Mouse (Mus musculus) gastrocnemius, adult 2 months (tissue): ENCODE measurements at regions not wholly inside any gene's neighbourhood (a gene's known extent, or its start where the extent isn't known, plus 50 kb on each side); places are given as distances from the start of the nearest gene placed in this dataset.

ENCODE experiments used
- DNase-seq: peaks from one replicate; pipeline ENCODE4 v3.0.0; 2022
- H3K27ac ChIP-seq: fragments of 200-600 bp; 2 replicates; pipeline ENCODE4 v1.8.1; 2022; ENCODE audit warnings: mild to moderate bottlenecking
- H3K4me3 ChIP-seq: fragments of 200-600 bp; 2 replicates; pipeline ENCODE4 v1.8.1; 2022; ENCODE audit warnings: mild to moderate bottlenecking, moderate library complexity
- CTCF ChIP-seq: fragments of 200-600 bp; IDR thresholded peaks from 2 replicates; pipeline ENCODE4 v1.8.1; 2022; ENCODE audit warnings: antibody characterized with exemption, mild to moderate bottlenecking, moderate library complexity
- intact Hi-C: fragments of 180-260 bp; cut with DNase I; formaldehyde crosslinking; loops from one replicate; pipeline ENCODE4 v1.15.1; 2025

DNA sequence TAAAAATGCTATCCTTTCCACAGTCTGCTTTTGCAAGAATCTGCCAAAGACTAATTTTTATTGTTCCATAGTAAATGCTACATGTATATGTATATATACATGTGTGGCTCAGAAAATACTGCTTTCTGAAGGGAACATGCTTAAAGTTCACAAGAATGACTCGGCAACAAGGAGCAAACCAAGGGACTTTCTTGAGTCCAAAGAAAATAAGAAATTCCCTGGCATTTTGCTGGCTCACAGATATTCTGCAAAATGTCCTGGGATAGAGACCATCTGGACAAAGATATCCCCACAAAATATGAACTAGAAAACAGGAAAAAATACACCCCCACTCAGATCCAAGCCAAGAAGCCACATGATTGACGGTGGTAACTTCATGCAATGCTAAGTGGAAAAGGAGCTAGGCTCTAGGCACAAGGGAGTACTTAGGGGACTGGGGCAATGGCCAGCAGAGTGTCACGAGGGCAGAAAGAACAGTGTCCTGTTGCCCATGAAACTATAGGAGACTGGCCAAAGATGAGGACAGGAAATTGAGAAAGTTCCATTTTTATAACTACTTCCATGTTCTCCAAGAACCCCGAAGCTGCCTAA, 274.3 kb upstream of the Acvr2a start:
- Histone ChIP-seq H3K27ac (peak overlapping the region; percentile 75), H3K4me3 (peak overlapping the region; percentile 60)
- TF ChIP-seq CTCF, result no peak
- DNase-seq, result peak; percentile 73
- intact Hi-C loops, result no loop called here

DNA sequence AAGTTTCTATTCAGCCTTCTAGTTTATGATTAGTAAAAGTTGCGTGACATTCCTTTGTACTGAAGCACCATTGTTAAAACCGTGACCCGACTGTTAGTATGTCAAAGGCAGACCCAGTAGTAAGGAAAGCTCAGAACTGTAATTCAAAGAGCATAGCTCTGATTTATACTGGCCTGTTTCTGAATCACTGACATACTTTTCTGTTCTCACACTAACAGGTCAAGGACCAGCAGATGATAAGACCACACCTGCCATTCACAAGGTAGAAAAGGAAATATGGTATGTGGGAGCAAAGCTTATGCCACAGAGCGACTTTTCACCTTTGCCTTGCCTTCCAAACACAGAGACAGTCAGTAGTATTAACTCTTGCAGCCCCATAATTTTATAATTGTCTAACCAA, 269.5 kb upstream of the Acvr2a start:
- intact Hi-C loops, result no loop called here
- Histone ChIP-seq H3K27ac (no peak overlapping the region), H3K4me3 (no peak overlapping the region)
- TF ChIP-seq CTCF, result no peak
- DNase-seq, result no peak

DNA sequence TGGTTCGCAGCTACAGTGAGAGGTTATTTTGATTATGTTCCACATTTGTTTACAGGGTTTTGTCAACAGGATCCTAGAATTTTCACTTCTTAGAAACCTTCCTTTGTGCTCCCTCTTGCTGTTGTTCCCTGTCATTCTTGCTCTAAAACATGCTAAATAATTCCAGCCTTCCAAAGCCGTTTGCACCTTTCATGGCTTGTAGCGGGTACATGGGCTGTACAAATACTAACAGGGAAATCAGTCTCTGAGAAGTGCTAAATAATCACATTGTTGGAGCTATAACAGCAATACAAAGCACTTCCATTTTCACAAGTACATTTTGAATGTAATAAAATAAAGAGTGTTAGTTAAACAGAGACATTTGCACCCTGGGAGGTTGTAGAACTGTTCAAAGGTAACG, 268.8 kb upstream of the Acvr2a start:
- Histone ChIP-seq H3K4me3 (no peak overlapping the region), H3K27ac (no peak overlapping the region)
- no peak for TF ChIP-seq CTCF
- DNase-seq, result no peak
- intact Hi-C loops, result no loop called here

DNA sequence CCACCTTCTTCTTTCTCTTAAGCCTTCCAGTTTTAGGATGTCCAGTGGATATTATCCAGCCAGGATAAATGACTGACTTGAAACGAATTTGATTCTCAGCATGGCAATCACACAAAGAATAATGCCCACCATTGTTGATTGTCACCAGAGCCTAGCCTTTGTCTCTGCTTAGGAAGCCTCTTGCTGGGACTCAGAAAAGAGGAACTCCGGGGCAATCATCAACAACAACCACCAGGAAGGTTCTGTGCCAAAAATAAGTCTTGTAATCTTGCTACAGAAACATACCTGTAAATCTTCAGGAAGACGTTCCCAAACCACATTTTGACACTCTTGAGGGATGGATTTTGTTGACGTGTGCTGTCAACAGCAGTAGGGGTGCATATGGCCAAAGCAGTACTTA, 268.2 kb upstream of the Acvr2a start:
- DNase-seq, result no peak
- intact Hi-C loops, result no loop called here
- Histone ChIP-seq H3K27ac (no peak overlapping the region), H3K4me3 (no peak overlapping the region)
- no peak for TF ChIP-seq CTCF

DNA sequence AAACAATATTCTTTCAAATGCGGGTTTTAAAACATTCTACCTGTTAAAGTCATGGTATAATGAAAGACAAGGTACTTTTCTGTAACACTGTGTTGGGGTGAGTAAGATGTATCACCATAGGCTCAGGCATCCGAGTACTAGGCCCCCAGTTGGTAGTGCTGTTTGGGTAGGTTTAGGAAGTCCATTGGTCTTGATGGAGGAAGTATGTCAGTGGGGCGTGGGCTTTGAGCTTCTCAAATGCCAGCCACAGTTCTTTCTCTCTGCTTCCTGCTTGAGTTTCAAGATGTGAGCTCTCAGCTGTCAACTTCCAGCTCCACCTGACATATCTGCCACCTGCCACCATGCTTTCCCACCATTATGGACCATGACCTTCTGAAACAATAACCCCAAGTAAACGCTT, 267.7 kb upstream of the Acvr2a start:
- TF ChIP-seq CTCF, result no peak
- Histone ChIP-seq H3K27ac (no peak overlapping the region), H3K4me3 (no peak overlapping the region)
- intact Hi-C loops, result no loop called here
- DNase-seq, result no peak

DNA sequence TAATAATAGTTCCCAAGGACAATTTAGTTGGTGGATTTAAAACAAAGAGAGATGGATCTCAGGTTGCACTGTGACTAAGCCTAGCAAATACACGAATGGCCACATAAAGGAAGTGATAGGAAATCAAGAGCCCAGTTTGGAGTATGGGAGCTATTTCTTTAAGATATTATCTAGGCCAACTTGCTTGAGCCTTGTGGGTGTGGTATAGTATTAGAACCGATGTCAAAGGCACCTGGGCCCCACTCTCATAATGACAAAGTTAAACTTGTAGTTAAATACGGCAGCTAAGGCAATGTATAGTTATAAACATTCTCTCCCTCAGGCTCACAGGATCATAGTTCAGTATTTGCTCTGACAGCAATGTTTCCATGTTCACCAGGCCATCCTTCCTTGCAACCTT, 257.3 kb upstream of the Acvr2a start:
- intact Hi-C loops, result loop anchor here (10.0 kb wide), 2 partner anchors 258 to 318 kb away; partner anchors contain the start of gene Acvr2a
- DNase-seq, result no peak
- no peak for TF ChIP-seq CTCF
- peak overlapping the region; percentile 78 for H3K27ac ChIP-seq
- H3K4me3 ChIP-seq, result no peak overlapping the region

DNA sequence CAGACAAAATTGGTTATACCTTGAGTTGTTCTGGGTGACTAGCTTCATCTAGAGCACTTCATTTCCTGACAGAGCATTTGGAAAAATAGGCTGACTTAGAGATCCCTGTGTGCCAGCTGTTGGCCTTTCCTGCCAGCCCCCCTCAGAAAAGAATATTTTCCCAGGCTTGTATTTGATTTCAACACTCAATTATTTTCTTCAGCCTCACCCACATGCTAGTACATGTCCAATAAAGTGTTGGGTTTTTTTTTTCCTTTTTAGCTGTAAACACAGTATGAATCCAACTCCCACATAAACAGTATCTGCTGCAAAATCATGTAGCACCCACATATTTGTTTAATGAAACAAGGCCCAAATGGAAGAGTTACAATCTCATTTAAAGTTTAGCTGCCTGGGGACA, 256.8 kb upstream of the Acvr2a start:
- DNase-seq, result no peak
- Histone ChIP-seq H3K27ac (peak overlapping the region; percentile 78), H3K4me3 (no peak overlapping the region)
- TF ChIP-seq CTCF, result no peak
- intact Hi-C loops, result loop anchor here (10.0 kb wide), 2 partner anchors 258 to 318 kb away; partner anchors contain the start of gene Acvr2a

DNA sequence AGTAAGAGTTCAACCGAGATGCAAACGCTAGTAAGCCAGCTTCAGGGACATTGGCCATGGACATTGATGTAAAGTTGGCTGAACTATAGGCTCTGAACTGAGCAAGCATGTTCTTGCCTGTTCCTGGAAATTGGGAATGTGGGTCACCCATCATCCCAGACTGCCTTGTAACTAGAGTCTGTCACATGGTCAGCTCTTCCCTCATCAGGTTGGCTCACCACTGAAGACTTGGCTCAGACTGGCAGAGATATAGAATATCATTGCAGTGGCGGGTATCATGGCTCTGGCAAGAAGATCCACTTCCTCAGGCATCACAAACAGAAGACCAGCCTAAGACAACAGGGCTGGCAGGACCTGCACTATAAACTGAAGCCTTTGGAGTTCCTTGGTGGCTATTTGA, 255.3 kb upstream of the Acvr2a start:
- Histone ChIP-seq H3K27ac (peak overlapping the region; percentile 78), H3K4me3 (no peak overlapping the region)
- intact Hi-C loops, result loop anchor here (10.0 kb wide), 2 partner anchors 256 to 316 kb away; partner anchors contain the start of gene Acvr2a
- no peak for TF ChIP-seq CTCF
- DNase-seq, result peak; percentile 73

DNA sequence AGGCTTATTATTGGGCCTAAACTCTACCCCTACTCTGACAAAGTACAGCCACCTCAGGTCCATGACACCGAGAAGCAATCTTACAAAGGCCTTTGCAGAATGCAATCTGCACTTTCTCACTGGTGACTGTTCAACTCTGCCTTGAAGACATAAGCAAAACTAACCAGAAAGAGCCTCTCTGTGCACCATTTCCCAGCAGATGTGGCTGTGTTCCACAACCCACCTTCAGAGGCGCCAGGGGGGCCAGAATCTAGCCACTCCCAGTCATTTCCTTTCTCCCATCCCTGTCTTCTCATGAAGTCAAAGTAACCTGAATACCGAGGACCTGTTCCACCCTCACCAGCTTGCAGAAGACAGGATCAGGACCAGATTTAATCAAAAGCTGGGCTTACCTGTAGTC, 250.3 kb upstream of the Acvr2a start:
- no peak overlapping the region for H3K27ac ChIP-seq
- intact Hi-C loops, result no loop called here
- DNase-seq, result no peak
- H3K4me3 ChIP-seq, result no peak overlapping the region
- no peak for TF ChIP-seq CTCF

DNA sequence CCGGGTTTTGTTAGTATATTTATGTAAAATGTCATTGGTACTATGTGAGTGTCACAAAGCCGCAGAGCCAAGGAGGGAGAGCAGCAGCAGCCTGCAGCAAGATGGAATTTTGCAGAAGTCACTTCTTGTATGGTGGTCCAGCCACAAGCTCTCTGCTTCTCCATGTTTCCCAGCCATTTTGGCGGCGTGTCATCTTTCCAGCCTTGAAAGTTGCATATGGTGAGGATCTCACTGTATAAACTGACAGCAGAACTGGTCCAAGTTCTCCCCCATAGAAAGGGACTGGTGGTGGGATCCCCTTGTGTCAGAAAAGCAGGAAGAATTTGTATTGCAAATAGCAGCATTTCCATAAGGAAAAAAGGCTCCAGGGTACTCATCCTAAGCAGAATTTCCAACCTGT, 249.7 kb upstream of the Acvr2a start:
- H3K27ac ChIP-seq, result no peak overlapping the region
- H3K4me3 ChIP-seq, result no peak overlapping the region
- no peak for DNase-seq
- intact Hi-C loops, result no loop called here
- TF ChIP-seq CTCF, result no peak

DNA sequence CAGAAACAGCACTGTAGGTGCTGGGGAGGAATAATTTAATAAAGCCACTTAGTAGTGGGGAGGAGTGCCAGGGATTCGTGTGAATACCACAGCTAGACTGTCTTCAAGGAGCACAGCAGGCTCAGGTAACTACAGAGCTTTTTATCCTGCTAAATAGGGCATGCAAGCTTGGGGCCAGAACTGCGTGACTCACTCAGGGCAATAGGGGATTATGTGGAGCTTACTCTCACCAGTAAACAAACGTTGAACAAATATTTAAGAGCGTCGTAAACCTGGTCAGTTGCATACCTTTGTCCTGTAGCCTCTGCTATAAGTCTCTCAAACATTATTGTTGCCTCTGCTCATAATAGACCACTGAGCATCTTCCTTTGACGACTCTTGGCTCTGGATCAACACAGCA, 246.0 kb upstream of the Acvr2a start:
- intact Hi-C loops, result no loop called here
- Histone ChIP-seq H3K27ac (no peak overlapping the region), H3K4me3 (no peak overlapping the region)
- no peak for DNase-seq
- no peak for TF ChIP-seq CTCF

DNA sequence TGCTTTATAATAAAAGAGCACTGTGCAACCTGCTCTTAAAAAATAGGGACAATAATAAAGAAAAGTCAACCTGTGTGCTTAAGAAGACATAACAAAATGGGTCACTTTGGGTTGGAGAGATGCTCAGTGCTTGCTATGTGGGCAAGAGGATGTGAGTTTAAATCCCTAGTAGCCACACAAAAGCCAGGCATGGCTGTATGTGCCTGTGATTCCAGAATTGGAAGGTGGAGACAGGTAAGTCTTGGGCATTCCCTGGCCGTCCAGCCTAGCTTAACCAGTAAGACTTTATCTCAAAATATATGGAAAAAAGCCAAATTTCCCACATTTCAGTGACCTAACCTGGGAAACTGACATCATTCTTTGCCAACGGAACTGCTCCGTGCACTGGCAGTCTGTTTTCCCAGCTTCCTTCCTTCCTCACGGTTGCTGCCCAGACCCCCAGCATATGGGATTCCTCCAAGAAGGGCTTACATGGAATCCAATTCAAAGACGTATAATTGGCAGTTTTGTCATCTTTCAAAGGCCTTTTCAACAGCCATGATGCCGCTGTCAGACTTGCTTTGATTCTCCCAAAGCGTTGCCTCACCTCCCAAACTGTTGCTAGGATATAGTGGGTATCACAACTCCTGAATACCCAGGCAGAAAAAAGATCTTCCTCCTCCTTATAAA, 227.6 kb upstream of the Acvr2a start:
- no peak for TF ChIP-seq CTCF
- DNase-seq, result no peak
- Histone ChIP-seq H3K4me3 (no peak overlapping the region), H3K27ac (no peak overlapping the region)
- intact Hi-C loops, result no loop called here

DNA sequence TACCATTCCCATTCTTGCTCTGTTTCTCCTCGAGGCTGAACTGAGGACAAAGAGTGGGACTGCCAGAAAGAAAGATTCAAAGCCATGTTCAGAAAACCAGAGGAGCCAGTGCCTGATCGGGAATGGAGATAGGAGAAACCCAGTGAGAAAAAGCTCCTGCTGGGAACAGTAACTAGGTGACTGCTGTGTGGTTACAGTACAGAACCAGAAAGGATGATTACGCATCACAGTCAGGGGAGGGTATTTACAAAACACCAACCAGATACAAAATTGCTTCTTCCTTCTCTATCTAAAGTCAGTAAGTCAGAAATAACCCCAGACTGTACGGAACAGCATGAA, 227.1 kb upstream of the Acvr2a start:
- intact Hi-C loops, result no loop called here
- no peak overlapping the region for H3K27ac ChIP-seq
- no peak for TF ChIP-seq CTCF
- no peak overlapping the region for H3K4me3 ChIP-seq
- no peak for DNase-seq

DNA sequence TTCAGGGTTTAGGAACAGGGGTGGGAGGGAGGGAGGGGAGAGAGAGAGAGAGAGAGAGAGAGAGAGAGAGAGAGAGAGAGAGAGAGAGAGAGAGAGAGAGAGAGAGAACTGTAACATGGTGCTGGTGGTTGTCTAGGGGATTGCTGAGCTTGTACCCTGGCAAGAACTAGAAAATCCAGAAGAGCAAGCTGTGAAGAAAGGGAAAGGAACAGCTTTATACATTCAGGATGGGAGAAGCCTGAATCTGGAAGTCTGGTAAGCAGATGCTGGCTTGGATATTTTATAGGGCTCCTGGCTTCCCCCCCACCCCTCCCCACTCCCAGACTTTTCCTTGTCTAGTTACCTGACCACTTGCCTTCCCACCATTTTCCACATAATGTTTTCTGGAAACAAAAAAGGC, 224.2 kb upstream of the Acvr2a start:
- intact Hi-C loops, result no loop called here
- no peak overlapping the region for H3K27ac ChIP-seq
- no peak for TF ChIP-seq CTCF

More for the DNA sequence above, 224.2 kb upstream of the Acvr2a start:
- no peak for DNase-seq
- H3K4me3 ChIP-seq, result no peak overlapping the region
